Mouse (Mus musculus): ENCODE data around the gene Galnt6.

The Galnt6 gene

GRCm38 (mm10) chr15:100722026-100722425 lies 7.2 kb downstream of the Galnt6 start:
- DNase-seq (ENCODE audit: low spot score in 2 of 2), result no peak

GRCm38 (mm10) chr15:100721445-100721844 lies 7.7 kb downstream of the Galnt6 start:
- no peak for DNase-seq (ENCODE audit: low spot score in 2 of 2)

- DNase-seq (ENCODE audit: low spot score in 2 of 2), result no peak
Observed at GRCm38 (mm10) chr15:100720066-100720465, 9.1 kb downstream of the Galnt6 start.

GRCm38 (mm10) chr15:100719217-100719616 lies 10.0 kb downstream of the Galnt6 start:
- DNase-seq (ENCODE audit: low spot score in 2 of 2), result no peak

GRCm38 (mm10) chr15:100718572-100718971 lies 10.6 kb downstream of the Galnt6 start:
- no peak for DNase-seq (ENCODE audit: low spot score in 2 of 2)

- DNase-seq (ENCODE audit: low spot score in 2 of 2), result no peak
Observed at GRCm38 (mm10) chr15:100717933-100718332, 11.2 kb downstream of the Galnt6 start.

- no peak for DNase-seq (ENCODE audit: low spot score in 2 of 2)
Observed at GRCm38 (mm10) chr15:100715399-100715993, 13.7 kb downstream of the Galnt6 start.

- DNase-seq (ENCODE audit: low spot score in 2 of 2), result no peak
Observed at GRCm38 (mm10) chr15:100714470-100714869, 14.7 kb downstream of the Galnt6 start.

- no peak for DNase-seq (ENCODE audit: low spot score in 2 of 2)
Observed at GRCm38 (mm10) chr15:100710838-100711237, 18.3 kb downstream of the Galnt6 start.

- no peak for DNase-seq (ENCODE audit: low spot score in 2 of 2)
Observed at GRCm38 (mm10) chr15:100708433-100709078, 20.6 kb downstream of the Galnt6 start.

GRCm38 (mm10) chr15:100706226-100706625 lies 22.9 kb downstream of the Galnt6 start:
- DNase-seq (ENCODE audit: low spot score in 2 of 2), result no peak

GRCm38 (mm10) chr15:100705376-100705775 lies 23.8 kb downstream of the Galnt6 start:
- DNase-seq (ENCODE audit: low spot score in 2 of 2), result no peak

- DNase-seq (ENCODE audit: low spot score in 2 of 2), result no peak
Observed at GRCm38 (mm10) chr15:100703913-100704312, 25.3 kb downstream of the Galnt6 start.

GRCm38 (mm10) chr15:100701856-100702255 lies 27.3 kb downstream of the Galnt6 start:
- DNase-seq (ENCODE audit: low spot score in 2 of 2), result no peak

- DNase-seq (ENCODE audit: low spot score in 2 of 2), result no peak
Observed at GRCm38 (mm10) chr15:100701108-100701507, 28.1 kb downstream of the Galnt6 start.

- no peak for DNase-seq (ENCODE audit: low spot score in 2 of 2)
Observed at GRCm38 (mm10) chr15:100700424-100700823, 28.8 kb downstream of the Galnt6 start.

- no peak for DNase-seq (ENCODE audit: low spot score in 2 of 2)
Observed at GRCm38 (mm10) chr15:100699386-100699785, 29.8 kb downstream of the Galnt6 start.

- DNase-seq (ENCODE audit: low spot score in 2 of 2), result no peak
Observed at GRCm38 (mm10) chr15:100698078-100698477, 31.1 kb downstream of the Galnt6 start.

GRCm38 (mm10) chr15:100694406-100694805 lies 34.8 kb downstream of the Galnt6 start:
- no peak for DNase-seq (ENCODE audit: low spot score in 2 of 2)

GRCm38 (mm10) chr15:100691990-100692389 lies 37.2 kb downstream of the Galnt6 start:
- DNase-seq (ENCODE audit: low spot score in 2 of 2), result no peak

GRCm38 (mm10) chr15:100687430-100687971 lies 41.7 kb downstream of the Galnt6 start, which contains the start of gene Cela1:
Gene Cela1 (minus strand): TSS chr15:100687921.
- no peak for DNase-seq (ENCODE audit: low spot score in 2 of 2)

- DNase-seq (ENCODE audit: low spot score in 2 of 2), result no peak
Observed at GRCm38 (mm10) chr15:100686989-100687388, 42.2 kb downstream of the Galnt6 start.

GRCm38 (mm10) chr15:100686434-100686833 lies 42.7 kb downstream of the Galnt6 start:
- DNase-seq (ENCODE audit: low spot score in 2 of 2), result no peak
